Comparison of ENCODE assay signal across 23 mouse cellular contexts in genomic region chr1:39893153-39893880, GRCm38 (mm10). TPM values are rescaled to one million over a fixed set of nuclear protein-coding genes. Genes with fewer than 3 reads are reported as not detected.
DNase-seq lines count a peak whose midpoint lies in the region; TF ChIP-seq lines count a peak whose summit lies in the region.
"Had no signal": no experiment of that assay in that cellular context is flagged by ENCODE, and none has a peak within 500 bp of the region (broad histone marks: within the 10 kb centered on the region; RNA-seq: fewer than 3 reads in every experiment).

No protein-coding gene starts in this region.

- DNase-seq in heart, postnatal 4 days: peak; percentile 2
- DNase-seq in heart, adult 18-20 months: no peak
- peak; percentile 55 for DNase-seq in ES-CJ7 (ENCODE audit: low read depth, low spot score)
- peak; percentile 57 for DNase-seq in brain, adult 2 months (ENCODE audit: low read depth, low spot score)
- peak; percentile 43 for DNase-seq in testis, postnatal 14 days (ENCODE audit: low spot score)
- DNase-seq in gastrocnemius, adult 2 months: no peak
- DNase-seq in Muller cell, postnatal 12 days (ENCODE audit: inconsistent ontology term): no peak
- DNase-seq: adrenal gland, adult 2 months; cerebellum, adult 2 months; kidney, adult 8-10 months; kidney, postnatal 10 days; lung, adult 18-20 months; midbrain, embryonic 14.5 days; retina, postnatal 1 day; right cerebral cortex, postnatal 25 days; spleen, adult 18-20 months; thymus, postnatal 36 days had no signal

- no peak overlapping the region for H3K4me3 ChIP-seq in gastrocnemius, adult 2 months
- H3K4me3 ChIP-seq: embryonic facial prominence, embryonic 10.5 days; forebrain, embryonic 10.5 days; heart, embryonic 10.5 days; hindbrain, embryonic 15.5 days; layer of hippocampus, adult 2 months; neural tube, embryonic 12.5 days had no signal

- intact Hi-C loops in gastrocnemius, adult 2 months (cut with DNase I): no loop called here

- no peak for TF ChIP-seq CTCF in gastrocnemius, adult 2 months (IDR thresholded peaks at IDR 0.05)

- H3K27ac ChIP-seq in gastrocnemius, adult 2 months: no peak overlapping the region
- H3K27ac ChIP-seq: embryonic facial prominence, embryonic 10.5 days; forebrain, embryonic 10.5 days; heart, embryonic 10.5 days; hindbrain, embryonic 15.5 days; layer of hippocampus, adult 2 months; neural tube, embryonic 12.5 days had no signal

RNA-seq across cellular contexts. Expression of gene Map4k4, which starts 7.4 kb away (rescaled TPM):
- 100 to 1,000 TPM; 207 to 231 TPM for total RNA-seq in heart, postnatal 4 days (2021)
- total RNA-seq in heart, adult 18-20 months (2021): 100 to 1,000 TPM; 108 to 109 TPM
- 10 to 100 TPM; 23.2 to 28.3 TPM for total RNA-seq in gastrocnemius, adult 2 months (2021)

Comparison
In these comparisons a context has a peak if more than half of its experiments do, and no peak if none do; other contexts are left out.
1. DNase-seq: peak in heart, postnatal 4 days (single experiment), ES-CJ7 (single experiment), brain, adult 2 months (single experiment) and testis, postnatal 14 days (single experiment); none in heart, adult 18-20 months (0 of 2), gastrocnemius, adult 2 months (single experiment) and Muller cell, postnatal 12 days (single experiment).